Mouse (Mus musculus) intestine, postnatal 0 days (tissue): Measurements from ENCODE around the gene Mlec. TPM values are rescaled to one million over a fixed set of nuclear protein-coding genes. Genes with fewer than 3 reads are reported as not detected.
A peak's percentile ranks its signal among the peaks of the same experiment; 100 is the strongest.
"Not testable (repeated sequence)": the region's sequence is repeated elsewhere in the genome, so short reads cannot be mapped to it uniquely, and the experiment has no call there.

Experiments
- ATAC-seq: fragments of 200-750 bp; cut with Nextera tagmentation; 2 replicates; pipeline ENCODE4 v1.8.0; 2017; ENCODE audit warnings: mild to moderate bottlenecking, moderate TSS enrichment, moderate library complexity
- H3K27ac ChIP-seq: fragments of 300-500 bp; sonication (generic); 2 replicates; pipeline ENCODE4 v1.5.1; 2014; ENCODE audit warnings: mild to moderate bottlenecking, low read depth, low read length, moderate library complexity
- H3K27me3 ChIP-seq: fragments of 300-500 bp; sonication (generic); replicated peaks from 2 replicates; pipeline ENCODE4 v1.6.1; 2014; ENCODE audit warnings: low read length, mixed read lengths; ENCODE audit not compliant: control insufficient read depth, insufficient read depth
- H3K36me3 ChIP-seq: fragments of 300-500 bp; sonication (generic); 2 replicates; pipeline ENCODE4 v1.6.1; 2014; ENCODE audit warnings: mild to moderate bottlenecking, moderate library complexity; ENCODE audit not compliant: control insufficient read depth, insufficient read depth
- H3K4me1 ChIP-seq: fragments of 300-500 bp; sonication (generic); replicated peaks from 2 replicates; pipeline ENCODE4 v1.6.1; 2014; ENCODE audit warnings: antibody characterized with exemption, low read length, mixed read lengths; ENCODE audit not compliant: control insufficient read depth, insufficient read depth
- H3K4me2 ChIP-seq: fragments of 300-500 bp; sonication (generic); replicated peaks from 2 replicates; pipeline ENCODE4 v1.6.1; 2014; ENCODE audit warnings: low read depth, mild to moderate bottlenecking, moderate library complexity
- H3K4me3 ChIP-seq: fragments of 300-500 bp; sonication (generic); 2 replicates; pipeline ENCODE4 v1.5.1; 2014; ENCODE audit warnings: low read depth, low read length
- H3K9ac ChIP-seq: fragments of 300-500 bp; sonication (generic); 2 replicates; pipeline ENCODE4 v1.6.1; 2014; ENCODE audit warnings: mild to moderate bottlenecking, low read depth, low read length
- H3K9me3 ChIP-seq: fragments of 300-500 bp; sonication (generic); 2 replicates; pipeline ENCODE4 v1.6.1; 2016; ENCODE audit warnings: mixed run types; ENCODE audit not compliant: control insufficient read depth
- CTCF ChIP-seq: sonication (generic); IDR thresholded peaks from 2 replicates; pipeline ENCODE4 v1.5.1; 2016; ENCODE audit warnings: low read depth, mild to moderate bottlenecking, control low read depth, antibody characterized with exemption, moderate library complexity
- WGBS: fragments of 180-500 bp; shearing (Covaris S2); extraction: QIAGEN DNeasy Blood & Tissue Kit; methylation state at CpG from one replicate; pipeline ENCODE4 v1.1.7; 2014; 5-methylcytosine and 5-hydroxymethylcytosine counted together
- polyA plus RNA-seq: library from polyadenylated mRNA; unstranded; fragments of >200 nt; fragmentation: Nextera tagmentation; extraction: Ambion mirVana; gene quantifications from 2 replicates; pipeline ENCODE4 v1.2.1, GENCODE M21; 2015

Gene Mlec
- polyA plus RNA-seq, 1 experiment from 2014 or later = 56.7 TPM

GRCm38 (mm10) chr5:115155156-115155631 lies 2.8 kb downstream of the Mlec start:
- Histone ChIP-seq H3K27ac (peak overlapping the region; percentile 95), H3K27me3 (no peaks in the 10 kb centered on the region), H3K4me1 (no peaks in the 10 kb centered on the region; the same call in none of the 2 replicates), H3K9me3 (no peaks in the 10 kb centered on the region), H3K4me3 (peak overlapping the region; percentile 99), H3K36me3 (peaks cover 8% of the 10 kb centered on the region), H3K4me2 (peak overlapping the region; percentile 90), H3K9ac (no peak overlapping the region)
- TF ChIP-seq CTCF = no peak
- ATAC-seq = no peak
- WGBS = 21% methylated on average over 13 of the region's 13 CpGs

- H3K4me1 ChIP-seq = no peaks in the 10 kb centered on the region; the same call in none of the 2 replicates
- H3K4me3 ChIP-seq = no peak overlapping the region
- no peaks in the 10 kb centered on the region for H3K9me3 ChIP-seq
- ATAC-seq = no peak
- WGBS = 40% methylated on average over 8 of the region's 8 CpGs
- peaks cover 34% of the 10 kb centered on the region for H3K36me3 ChIP-seq
- no peak for TF ChIP-seq CTCF
- no peak overlapping the region for H3K9ac ChIP-seq
- H3K27me3 ChIP-seq = no peaks in the 10 kb centered on the region
- 0 out of 2 replicates have a peak overlapping the region, but pooled peaks have one; percentile 24 for H3K4me2 ChIP-seq
- peak overlapping the region; percentile 54 for H3K27ac ChIP-seq
Observed at GRCm38 (mm10) chr5:115152132-115152956, 5.6 kb downstream of the Mlec start.

- WGBS = 59% methylated on average over 13 of the region's 13 CpGs
- peaks cover 43% of the 10 kb centered on the region for H3K36me3 ChIP-seq
- no peak overlapping the region for H3K4me2 ChIP-seq
Observed at GRCm38 (mm10) chr5:115151457-115151856, 6.5 kb downstream of the Mlec start.

GRCm38 (mm10) chr5:115150991-115151390 lies 7.0 kb downstream of the Mlec start:
- ATAC-seq = no peak
- Histone ChIP-seq H3K4me2 (no peak overlapping the region), H3K36me3 (peaks cover 48% of the 10 kb centered on the region)

More at GRCm38 (mm10) chr5:115151457-115151856, 6.5 kb downstream of the Mlec start:
- no peak for TF ChIP-seq CTCF
- Histone ChIP-seq H3K4me1 (no peaks in the 10 kb centered on the region; the same call in none of the 2 replicates), H3K9me3 (no peaks in the 10 kb centered on the region), H3K4me3 (no peak overlapping the region), H3K9ac (no peak overlapping the region), H3K27ac (no peak overlapping the region; the same call in 1 of the 2 replicates), H3K27me3 (no peaks in the 10 kb centered on the region)
- ATAC-seq = no peak

GRCm38 (mm10) chr5:115149675-115150459 lies 8.1 kb downstream of the Mlec start:
- 87% methylated on average over 14 of the region's 14 CpGs for WGBS
- Histone ChIP-seq H3K36me3 (peaks cover 58% of the 10 kb centered on the region), H3K27ac (peak overlapping the region; percentile 60), H3K4me2 (no peak overlapping the region), H3K27me3 (no peaks in the 10 kb centered on the region), H3K9me3 (no peaks in the 10 kb centered on the region), H3K4me1 (no peaks in the 10 kb centered on the region; the same call in 1 of the 2 replicates), H3K9ac (no peak overlapping the region), H3K4me3 (no peak overlapping the region)
- ATAC-seq = no peak
- TF ChIP-seq CTCF = no peak

More at GRCm38 (mm10) chr5:115150991-115151390, 7.0 kb downstream of the Mlec start:
- H3K4me3 ChIP-seq = no peak overlapping the region
- H3K4me1 ChIP-seq = no peaks in the 10 kb centered on the region; the same call in none of the 2 replicates
- no peak overlapping the region for H3K27ac ChIP-seq
- no peak for TF ChIP-seq CTCF
- no peaks in the 10 kb centered on the region for H3K9me3 ChIP-seq
- H3K27me3 ChIP-seq = no peaks in the 10 kb centered on the region
- 73% methylated on average over 5 of the region's 5 CpGs for WGBS
- H3K9ac ChIP-seq = no peak overlapping the region

GRCm38 (mm10) chr5:115148872-115149271 lies 9.1 kb downstream of the Mlec start:
- H3K36me3 ChIP-seq = peaks cover 60% of the 10 kb centered on the region
- not testable (repeated sequence) for H3K4me1 ChIP-seq, H3K27ac ChIP-seq, H3K9ac ChIP-seq, H3K4me3 ChIP-seq, ATAC-seq, H3K27me3 ChIP-seq, H3K9me3 ChIP-seq, H3K4me2 ChIP-seq
- no CpG with 5 or more reads among the region's 1 CpGs for WGBS
- TF ChIP-seq CTCF = peak; percentile 7; the same call in 1 of the 2 replicates
